Mouse (Mus musculus) embryo, embryonic 9.5 days (tissue): Measurements from ENCODE around the gene Fgfr3.
A peak's percentile ranks its signal among the peaks of the same experiment; 100 is the strongest.

Experiments used
- DNase-seq: peaks from one replicate; pipeline ENCODE4 v3.0.0-alpha.2; 2017; ENCODE audit errors: extremely low spot score

Fgfr3 gene

GRCm38 (mm10) chr5:33697947-33698512, 23.4 kb upstream of the Fgfr3 start:
- DNase-seq = no peak

GRCm38 (mm10) chr5:33698669-33699068, 22.8 kb upstream of the Fgfr3 start:
- no peak for DNase-seq

- no peak for DNase-seq
Measured at GRCm38 (mm10) chr5:33700010-33700409, 21.5 kb upstream of the Fgfr3 start.

GRCm38 (mm10) chr5:33701832-33702231, 19.6 kb upstream of the Fgfr3 start:
- no peak for DNase-seq

- no peak for DNase-seq
Measured at GRCm38 (mm10) chr5:33703999-33704398, 17.5 kb upstream of the Fgfr3 start.

GRCm38 (mm10) chr5:33704945-33705611, 16.4 kb upstream of the Fgfr3 start:
- DNase-seq = peak; percentile 87

GRCm38 (mm10) chr5:33705612-33706349, 15.7 kb upstream of the Fgfr3 start:
- DNase-seq = no peak

GRCm38 (mm10) chr5:33706350-33706629, 15.2 kb upstream of the Fgfr3 start:
- no peak for DNase-seq

GRCm38 (mm10) chr5:33707163-33707562, 14.3 kb upstream of the Fgfr3 start:
- no peak for DNase-seq

GRCm38 (mm10) chr5:33709037-33709436, 12.4 kb upstream of the Fgfr3 start:
- DNase-seq = no peak

- no peak for DNase-seq
Measured at GRCm38 (mm10) chr5:33712550-33712949, 8.9 kb upstream of the Fgfr3 start.

- DNase-seq = no peak
Measured at GRCm38 (mm10) chr5:33715182-33715581, 6.3 kb upstream of the Fgfr3 start.

- DNase-seq = no peak
Measured at GRCm38 (mm10) chr5:33716467-33716866, 5.0 kb upstream of the Fgfr3 start.

- no peak for DNase-seq
Measured at GRCm38 (mm10) chr5:33718460-33718859, 3.0 kb upstream of the Fgfr3 start.

GRCm38 (mm10) chr5:33720852-33721490, 503 bp upstream of the Fgfr3 start:
- no peak for DNase-seq

- DNase-seq = no peak
Measured at GRCm38 (mm10) chr5:33722266-33723018, 968 bp downstream of the Fgfr3 start.

- peak; percentile 61 for DNase-seq
Measured at GRCm38 (mm10) chr5:33723019-33723640, 1.7 kb downstream of the Fgfr3 start.

GRCm38 (mm10) chr5:33723641-33724465, 2.4 kb downstream of the Fgfr3 start:
- peak; percentile 59 for DNase-seq

GRCm38 (mm10) chr5:33726081-33726647, 4.7 kb downstream of the Fgfr3 start:
- no peak for DNase-seq

GRCm38 (mm10) chr5:33726891-33727290, 5.4 kb downstream of the Fgfr3 start:
- no peak for DNase-seq
